Mouse (Mus musculus): ENCODE measurements at regions not wholly inside any gene's neighbourhood (a gene's known extent, or its start where the extent isn't known, plus 50 kb on each side); places are given as distances from the start of the nearest gene placed in this dataset.
A peak's percentile ranks its signal among the peaks of the same experiment; 100 is the strongest.

GRCm38 (mm10) chr6:94413987-94414360, 86.2 kb upstream of the Slc25a26 start:
- peak; percentile 94 for DNase-seq

GRCm38 (mm10) chr6:94413297-94413986, 86.7 kb upstream of the Slc25a26 start:
- peak; percentile 90 for DNase-seq

- peak; percentile 11 for DNase-seq
These were observed 87.8 kb upstream of the Slc25a26 start for GRCm38 (mm10) chr6:94412341-94412740.

GRCm38 (mm10) chr6:94410480-94410879, 89.7 kb upstream of the Slc25a26 start:
- peak; percentile 64 for DNase-seq

GRCm38 (mm10) chr6:94408996-94409395, 91.1 kb upstream of the Slc25a26 start:
- peak; percentile 28 for DNase-seq

GRCm38 (mm10) chr6:94407751-94408150, 92.4 kb upstream of the Slc25a26 start:
- DNase-seq = peak; percentile 24

GRCm38 (mm10) chr6:94405371-94406076, 94.6 kb upstream of the Slc25a26 start:
- DNase-seq = peak; percentile 51

GRCm38 (mm10) chr6:94401617-94402481, 98.3 kb upstream of the Slc25a26 start:
- peak; percentile 28 for DNase-seq

GRCm38 (mm10) chr6:94401061-94401591, 99.0 kb upstream of the Slc25a26 start:
- DNase-seq = peak; percentile 64

GRCm38 (mm10) chr6:94400471-94401051, 99.6 kb upstream of the Slc25a26 start:
- DNase-seq = peak; percentile 87

- DNase-seq = no peak
These were observed 107.4 kb upstream of the Magi1 start for GRCm38 (mm10) chr6:94391134-94391533.

- no peak for DNase-seq
These were observed 106.7 kb upstream of the Magi1 start for GRCm38 (mm10) chr6:94390403-94390802.

- no peak for DNase-seq
These were observed 106.0 kb upstream of the Magi1 start for GRCm38 (mm10) chr6:94389716-94390115.

- no peak for DNase-seq
These were observed 103.9 kb upstream of the Magi1 start for GRCm38 (mm10) chr6:94387648-94388047.

- DNase-seq = no peak
These were observed 101.8 kb upstream of the Magi1 start for GRCm38 (mm10) chr6:94385531-94385930.

GRCm38 (mm10) chr6:94369991-94370390, 86.3 kb upstream of the Magi1 start:
- no peak for DNase-seq

GRCm38 (mm10) chr6:94363951-94364350, 80.2 kb upstream of the Magi1 start:
- DNase-seq = no peak

- DNase-seq = no peak
These were observed 78.9 kb upstream of the Magi1 start for GRCm38 (mm10) chr6:94362626-94363025.

- no peak for DNase-seq
These were observed 73.9 kb upstream of the Magi1 start for GRCm38 (mm10) chr6:94357568-94357967.

- DNase-seq = no peak
These were observed 70.9 kb upstream of the Magi1 start for GRCm38 (mm10) chr6:94354451-94355095.

- DNase-seq = no peak
These were observed 60.6 kb upstream of the Magi1 start for GRCm38 (mm10) chr6:94344296-94344695.

- no peak for DNase-seq
These were observed 56.8 kb upstream of the Magi1 start for GRCm38 (mm10) chr6:94340546-94340945.
